Mouse (Mus musculus): ENCODE data around the gene Iqsec3.

- TF ChIP-seq CTCF (IDR thresholded peaks at IDR 0.05; ENCODE audit: control insufficient read depth, insufficient read depth, insufficient read length): no peak
- TF ChIP-seq MYOG (IDR thresholded peaks at IDR 0.05; ENCODE audit: control insufficient read depth, extremely low read depth, insufficient read length): no peak
- no peak for TF ChIP-seq MYOD1 (IDR thresholded peaks at IDR 0.05; ENCODE audit: control insufficient read depth, insufficient read length, low read depth)
- no peak for TF ChIP-seq MAX (IDR thresholded peaks at IDR 0.05)
- TF ChIP-seq FOSL1 (IDR thresholded peaks at IDR 0.05; ENCODE audit: insufficient read depth, low read length, poor library complexity, severe bottlenecking): no peak
Observed at GRCm38 (mm10) chr6:121356041-121356440, 117.4 kb downstream of the Iqsec3 start.

Measured in C2C12 (cell line).